Mouse (Mus musculus) limb, embryonic 12.5 days (tissue): Measurements from ENCODE around the gene Slc17a7. TPM values are rescaled to one million over a fixed set of nuclear protein-coding genes. Genes with fewer than 3 reads are reported as not detected.

ENCODE experiments used
- ATAC-seq: fragments of 200-750 bp; cut with Nextera tagmentation; 2 replicates; pipeline ENCODE4 v1.8.0; 2017; ENCODE audit warnings: low read depth, moderate TSS enrichment; ENCODE audit not compliant: insufficient number of reproducible peaks, insufficient read depth, low FRiP score, low TSS enrichment
- H3K27ac ChIP-seq: fragments of 300-500 bp; sonication (generic); 2 replicates; pipeline ENCODE4 v1.5.1; 2016; ENCODE audit warnings: mild to moderate bottlenecking, moderate library complexity
- H3K27me3 ChIP-seq: fragments of 300-500 bp; sonication (generic); 2 replicates; pipeline ENCODE4 v1.6.1; 2016; ENCODE audit warnings: mild to moderate bottlenecking, moderate library complexity
- H3K36me3 ChIP-seq: fragments of 300-500 bp; sonication (generic); 2 replicates; pipeline ENCODE4 v1.6.1; 2016; ENCODE audit warnings: mild to moderate bottlenecking, moderate library complexity
- H3K4me1 ChIP-seq: fragments of 300-500 bp; sonication (generic); replicated peaks from 2 replicates; pipeline ENCODE4 v1.6.1; 2016
- H3K4me2 ChIP-seq: fragments of 300-500 bp; sonication (generic); 2 replicates; pipeline ENCODE4 v1.6.1; 2016; ENCODE audit warnings: mild to moderate bottlenecking, moderate library complexity
- H3K4me3 ChIP-seq: fragments of 300-500 bp; sonication (generic); replicated peaks from 2 replicates; pipeline ENCODE4 v1.5.1; 2016; ENCODE audit warnings: mild to moderate bottlenecking
- H3K9ac ChIP-seq: fragments of 300-500 bp; sonication (generic); replicated peaks from 2 replicates; pipeline ENCODE4 v1.6.1; 2016; ENCODE audit warnings: mild to moderate bottlenecking, moderate library complexity
- H3K9me3 ChIP-seq: fragments of 300-500 bp; sonication (generic); 2 replicates; pipeline ENCODE4 v1.6.1; 2016; ENCODE audit warnings: mild to moderate bottlenecking, moderate library complexity
- WGBS: fragments of 180-500 bp; shearing (Covaris S2); methylation state at CpG from one replicate; pipeline ENCODE4 v1.1.7; 2016; 5-methylcytosine and 5-hydroxymethylcytosine counted together
- microRNA counts: library from miRNA; unstranded; fragments of <30 nt; microRNA quantifications from one replicate; lab custom pipeline; 2017
- microRNA-seq: library from miRNA; unstranded; fragments of <30 nt; microRNA quantifications from one replicate; pipeline ENCODE4, GENCODE M21; 2017
- polyA plus RNA-seq: library from polyadenylated mRNA; unstranded; fragments of >200 nt; fragmentation: Nextera tagmentation; extraction: Ambion mirVana; gene quantifications from 2 replicates; pipeline ENCODE4 v1.2.1, GENCODE M21; 2016

Gene Slc17a7
- polyA plus RNA-seq, 1 experiment from 2014 or later, result 0.25 TPM

DNA sequence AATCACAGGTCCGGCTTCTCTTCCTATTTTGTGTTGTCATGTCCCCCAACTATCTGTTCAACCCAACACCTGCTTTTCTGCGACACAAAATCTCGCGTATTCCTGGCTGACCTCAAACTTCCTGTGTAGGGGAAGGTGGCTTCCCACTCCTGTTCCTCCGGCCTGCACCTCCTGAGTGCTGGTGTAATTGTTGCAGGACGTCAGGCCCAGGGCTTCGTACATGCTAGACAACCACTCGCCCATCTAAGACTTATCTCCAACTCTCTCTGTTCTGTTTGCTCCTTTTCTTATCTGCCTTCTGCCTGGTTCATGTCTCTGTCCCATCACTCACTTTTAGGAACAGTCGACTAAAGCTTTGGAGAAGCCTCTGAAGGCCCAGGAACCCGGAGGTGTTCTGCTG lies 47.3 kb downstream of the Slc17a7 start:
- Histone ChIP-seq H3K4me2 (no peak overlapping the region), H3K36me3 (no peaks in the 10 kb centered on the region), H3K4me3 (no peak overlapping the region), H3K9me3 (0 out of 2 replicates have a peak, but pooled peaks cover 4% of the 10 kb centered on the region), H3K9ac (no peak overlapping the region), H3K27ac (no peak overlapping the region), H3K27me3 (peaks cover 35% of the 10 kb centered on the region), H3K4me1 (peaks cover 4% of the 10 kb centered on the region; the same call in 1 of the 2 replicates)
- WGBS, result 66% methylated on average over 10 of the region's 10 CpGs
- no peak for ATAC-seq

- no peak for ATAC-seq
- no peak within 1 kb of the TSS for H3K27ac ChIP-seq
- peak within 1 kb of the TSS; percentile 19; the same call in 1 of the 2 replicates for H3K4me3 ChIP-seq
- no peaks in the 10 kb centered on the region for H3K36me3 ChIP-seq
- 5% methylated on average over 17 of the region's 17 CpGs for WGBS
- H3K4me1 ChIP-seq, result peaks cover 4% of the 10 kb centered on the region; the same call in 1 of the 2 replicates
- H3K9ac ChIP-seq, result no peak within 1 kb of the TSS
- 0 out of 2 replicates have a peak, but pooled peaks cover 4% of the 10 kb centered on the region for H3K9me3 ChIP-seq
- H3K27me3 ChIP-seq, result peaks cover 35% of the 10 kb centered on the region
- H3K4me2 ChIP-seq, result peak within 1 kb of the TSS; percentile 34
Observed at GRCm38 (mm10) chr7:45211851-45212251, 48.1 kb downstream of the Slc17a7 start, which contains the start of gene Dkkl1. TSS of gene Dkkl1 (minus strand) at chr7:45212147.

DNA sequence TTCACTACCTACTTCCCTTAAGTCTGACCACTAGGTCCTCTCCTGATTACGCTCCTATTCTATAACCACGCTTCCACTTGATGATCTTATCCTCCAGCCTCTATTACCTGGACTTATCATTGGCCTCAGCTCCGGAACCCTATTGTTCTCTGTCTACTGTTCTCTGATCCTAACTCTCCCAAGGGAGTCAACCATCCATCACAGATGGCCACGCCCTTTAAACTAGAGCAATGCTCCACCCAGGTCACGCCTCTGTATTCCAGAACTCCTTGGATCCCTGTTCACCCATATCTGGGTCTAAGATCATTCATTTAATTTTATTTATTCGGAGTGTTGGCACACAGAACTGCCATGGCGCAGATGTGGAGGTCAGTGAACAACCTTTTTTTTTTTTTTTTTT lies 48.6 kb downstream of the Slc17a7 start:
- Histone ChIP-seq H3K4me3 (0 out of 2 replicates have a peak overlapping the region, but pooled peaks have one; percentile 19), H3K4me1 (peaks cover 9% of the 10 kb centered on the region), H3K9me3 (0 out of 2 replicates have a peak, but pooled peaks cover 4% of the 10 kb centered on the region), H3K27me3 (peaks cover 35% of the 10 kb centered on the region), H3K9ac (no peak overlapping the region), H3K36me3 (peaks cover 3% of the 10 kb centered on the region), H3K4me2 (peak overlapping the region; percentile 34; the same call in 1 of the 2 replicates), H3K27ac (no peak overlapping the region)
- ATAC-seq, result no peak
- 75% methylated on average over 7 of the region's 7 CpGs for WGBS

DNA sequence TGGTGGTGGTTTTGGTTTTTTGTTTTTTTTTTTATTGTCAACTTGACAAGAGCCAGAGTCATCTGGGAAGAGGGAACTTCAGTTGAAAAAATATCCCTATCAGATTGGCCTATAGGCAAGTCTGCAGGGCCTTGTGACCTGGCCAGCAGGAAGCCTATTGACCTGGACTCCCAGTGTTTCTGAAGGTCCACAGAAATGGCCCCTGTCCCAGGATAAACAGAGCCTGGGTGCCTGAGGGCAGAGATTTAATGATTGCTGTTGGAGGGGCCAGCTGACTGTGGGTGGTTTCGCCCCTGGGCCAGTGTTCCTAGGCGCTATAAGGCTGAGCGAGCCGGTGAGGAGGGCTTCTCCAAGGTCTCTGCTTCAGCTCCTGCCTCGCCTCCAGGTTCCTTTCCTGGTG lies 50.0 kb downstream of the Slc17a7 start:
- Histone ChIP-seq H3K4me2 (no peak overlapping the region), H3K27me3 (peaks cover 35% of the 10 kb centered on the region)
- 55% methylated on average over 5 of the region's 5 CpGs for WGBS

DNA sequence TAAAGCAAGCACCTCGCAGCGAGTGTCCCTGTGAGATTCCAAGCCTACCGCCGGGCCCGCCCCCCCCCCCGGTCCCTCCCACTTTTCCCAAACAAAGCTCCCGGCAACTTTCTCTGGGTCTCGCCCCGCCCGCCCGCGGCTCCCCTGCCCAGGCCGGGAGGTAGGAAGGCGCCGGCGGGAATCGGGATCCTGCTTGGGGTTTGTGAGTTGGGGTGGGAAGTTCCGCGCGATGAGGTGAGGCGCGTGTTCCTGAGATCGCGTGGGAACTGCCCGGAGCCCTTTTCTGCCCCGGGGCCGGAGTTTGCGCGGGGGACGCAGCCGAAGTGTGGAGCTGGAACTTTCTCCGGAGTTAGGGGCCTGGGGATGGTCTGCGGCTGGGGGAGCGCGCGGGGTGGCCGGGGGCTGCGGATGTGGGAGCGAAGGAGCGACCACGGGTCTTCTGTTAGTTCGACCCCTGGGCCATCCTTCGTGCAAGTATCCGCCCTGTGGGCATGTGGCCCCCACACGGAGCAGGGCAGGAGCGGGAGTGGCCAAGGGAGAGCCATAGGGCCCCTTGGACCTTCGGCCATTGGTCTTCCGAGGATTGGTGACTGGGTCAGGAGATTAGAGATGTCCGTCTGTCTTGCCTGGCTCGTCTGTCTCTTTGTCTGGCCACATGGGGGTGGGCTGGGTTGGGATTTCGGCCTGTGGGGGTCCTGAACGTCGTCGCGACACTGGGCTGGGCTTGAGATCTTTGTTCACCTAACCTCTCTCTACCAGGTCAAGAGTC lies 52.1 kb downstream of the Slc17a7 start, which contains the start of gene Tead2:
Gene Tead2, plus strand, starts transcription at position 81 of the 769 bp plus-strand sequence.
- H3K36me3 ChIP-seq, result peaks cover 38% of the 10 kb centered on the region
- peaks cover 20% of the 10 kb centered on the region for H3K27me3 ChIP-seq
- peak within 1 kb of the TSS; percentile 99 for H3K27ac ChIP-seq
- peak within 1 kb of the TSS; percentile 99 for H3K9ac ChIP-seq
- peak; percentile 53 for ATAC-seq
- H3K4me2 ChIP-seq, result peak within 1 kb of the TSS; percentile 98
- WGBS, result under 1% methylated on average over 55 of the region's 55 CpGs
- no peaks in the 10 kb centered on the region for H3K9me3 ChIP-seq
- peak within 1 kb of the TSS; percentile 88 for H3K4me3 ChIP-seq
- peaks cover 43% of the 10 kb centered on the region for H3K4me1 ChIP-seq

More for the DNA sequence above, 50.0 kb downstream of the Slc17a7 start:
- Histone ChIP-seq H3K9ac (no peak overlapping the region), H3K9me3 (no peaks in the 10 kb centered on the region), H3K4me1 (peaks cover 22% of the 10 kb centered on the region), H3K4me3 (no peak overlapping the region), H3K36me3 (peaks cover 16% of the 10 kb centered on the region), H3K27ac (no peak overlapping the region)
- ATAC-seq, result no peak

DNA sequence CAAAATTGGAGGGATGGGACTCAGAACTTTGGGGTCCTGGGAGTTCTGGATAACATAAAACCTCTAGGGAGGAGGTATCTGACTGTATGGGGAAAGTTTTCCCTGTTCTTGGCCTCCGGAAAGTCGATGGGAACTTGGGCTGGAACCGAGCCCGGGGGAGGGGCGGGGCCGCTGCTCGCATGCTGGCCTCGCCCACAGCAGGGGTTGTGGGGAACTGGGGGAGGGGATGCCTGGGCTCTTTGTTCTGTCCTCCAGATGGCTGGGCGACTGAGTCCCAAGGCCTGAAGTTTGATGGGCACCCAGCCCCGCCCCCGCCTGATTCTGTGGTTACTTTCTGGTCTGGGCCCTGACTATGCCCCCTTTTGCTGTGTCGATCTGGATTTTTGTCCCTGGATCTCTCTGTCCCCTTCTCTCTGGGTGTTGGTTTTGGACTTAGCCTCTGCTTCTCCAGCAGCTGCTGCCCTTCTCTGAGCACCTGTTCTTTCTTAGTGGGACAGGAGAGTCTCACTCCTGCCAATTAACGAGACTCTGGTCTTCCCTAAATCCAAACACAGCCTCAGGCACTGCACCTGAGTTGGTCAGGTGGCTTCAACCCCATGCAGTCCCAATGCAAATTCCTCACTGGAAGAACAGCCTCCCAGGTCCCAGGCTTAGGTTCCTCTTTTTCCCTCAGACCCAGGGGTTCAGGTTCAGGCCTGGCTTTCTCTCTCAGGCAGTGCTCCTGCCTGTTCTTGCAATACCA lies 52.9 kb downstream of the Slc17a7 start:
- Histone ChIP-seq H3K4me1 (peaks cover 43% of the 10 kb centered on the region), H3K4me3 (peak overlapping the region; percentile 88), H3K27me3 (peaks cover 13% of the 10 kb centered on the region), H3K9me3 (no peaks in the 10 kb centered on the region), H3K4me2 (peak overlapping the region; percentile 98), H3K36me3 (peaks cover 45% of the 10 kb centered on the region), H3K9ac (peak overlapping the region; percentile 99), H3K27ac (peak overlapping the region; percentile 99)
- WGBS, result under 1% methylated on average over 13 of the region's 13 CpGs
- peak; percentile 85 for ATAC-seq

DNA sequence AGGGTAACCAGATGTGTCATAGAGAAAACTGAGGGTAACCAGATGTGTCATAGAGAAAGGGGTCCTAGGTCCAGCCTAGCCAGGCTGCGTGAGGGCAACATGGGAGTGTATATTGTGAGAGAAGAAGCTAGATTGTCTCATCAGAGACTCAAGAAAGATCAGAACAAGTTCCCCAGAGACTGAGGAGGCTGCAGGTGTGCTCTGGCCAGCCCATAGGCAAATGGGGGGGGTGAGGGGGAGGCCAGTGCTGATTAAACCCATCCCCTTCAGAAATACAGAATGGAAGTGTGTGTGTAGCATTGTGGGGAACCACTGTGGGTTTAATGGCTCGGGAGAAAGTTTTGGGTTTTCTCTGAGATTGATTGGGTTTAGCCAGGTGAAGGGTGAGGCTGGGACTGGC lies 57.9 kb downstream of the Slc17a7 start:
- peaks cover 96% of the 10 kb centered on the region for H3K36me3 ChIP-seq

DNA sequence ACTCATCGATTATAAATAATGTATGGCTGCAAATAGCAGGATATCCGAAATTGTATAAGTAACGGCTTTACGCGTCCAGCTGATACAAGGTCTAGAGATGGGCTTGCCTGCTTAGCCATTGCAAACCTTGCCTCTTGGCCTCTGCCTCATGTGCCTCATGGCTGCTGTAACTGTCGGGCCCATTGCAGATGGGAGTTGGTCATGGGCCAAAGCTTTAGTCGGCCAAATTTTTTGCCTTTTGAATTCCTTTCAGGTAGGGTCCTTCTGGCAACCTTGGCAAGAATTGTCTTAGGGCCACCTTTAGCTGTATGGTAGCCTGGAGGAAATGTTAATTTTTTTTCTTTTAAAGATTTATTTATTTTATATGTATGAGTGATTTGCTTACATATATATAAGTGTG lies 61.1 kb downstream of the Slc17a7 start:
- Histone ChIP-seq H3K4me2 (no peak overlapping the region), H3K9ac (no peak overlapping the region), H3K9me3 (no peaks in the 10 kb centered on the region), H3K4me1 (peaks cover 11% of the 10 kb centered on the region), H3K27me3 (no peaks in the 10 kb centered on the region), H3K36me3 (peaks cover 98% of the 10 kb centered on the region), H3K27ac (no peak overlapping the region), H3K4me3 (no peak overlapping the region)
- 96% methylated on average over 7 of the region's 7 CpGs for WGBS
- ATAC-seq, result no peak

More for the DNA sequence above, 57.9 kb downstream of the Slc17a7 start:
- no peak overlapping the region for H3K27ac ChIP-seq
- no peak overlapping the region for H3K4me3 ChIP-seq
- no peak for ATAC-seq
- H3K27me3 ChIP-seq, result no peaks in the 10 kb centered on the region
- no peaks in the 10 kb centered on the region for H3K9me3 ChIP-seq
- H3K9ac ChIP-seq, result no peak overlapping the region
- H3K4me2 ChIP-seq, result no peak overlapping the region
- WGBS, result 83% methylated on average over 2 of the region's 2 CpGs
- H3K4me1 ChIP-seq, result peaks cover 40% of the 10 kb centered on the region

MicroRNAs within 50 kb of the gene (microRNA counts, 519-probe panel; counts per million panel counts)
- microRNA mmu-miR-150 (lab: Ali Mortazavi, UCI), result not detected

Small RNAs within 50 kb of the gene (microRNA-seq; reads per million reads assigned to microRNA genes)
- gene Mir150, result 4.0 reads per million, percentile 13 among the genes with 10 or more reads in this experiment
- gene Mir5121, result 25.3 reads per million, percentile 35 among the genes with 10 or more reads in this experiment
- not detected for gene Mir7055

Other genes with a start within 250 kb of the Slc17a7 start
- 74.2 and 77.6 TPM in 2 replicates for gene Ap2a1, start 234.5 kb upstream of the Slc17a7 start, polyA plus RNA-seq
- gene Tsks, start 220.7 kb upstream of the Slc17a7 start, polyA plus RNA-seq, result 0.11 TPM in 1 of 2 replicates, not detected in the other
- gene Cpt1c, start 189.1 kb upstream of the Slc17a7 start, polyA plus RNA-seq, result 27.8 and 29.9 TPM in 2 replicates
- gene Prmt1, start 177.4 kb upstream of the Slc17a7 start, polyA plus RNA-seq, result 704 and 706 TPM in 2 replicates
- 90.9 and 97.2 TPM in 2 replicates for gene Irf3, start 166.3 kb upstream of the Slc17a7 start, polyA plus RNA-seq
- gene Bcl2l12, start 165.2 kb upstream of the Slc17a7 start, polyA plus RNA-seq, result 87.3 and 96.8 TPM in 2 replicates
- gene Scaf1, start 147.6 kb upstream of the Slc17a7 start, polyA plus RNA-seq, result 42.1 and 46.9 TPM in 2 replicates
- 20.8 and 21.4 TPM in 2 replicates for gene Rras, start 146.0 kb upstream of the Slc17a7 start, polyA plus RNA-seq
- gene Prr12, start 111.1 kb upstream of the Slc17a7 start, polyA plus RNA-seq, result 15.0 and 16.2 TPM in 2 replicates
- 60.6 and 69.7 TPM in 2 replicates for gene Nosip, start 101.5 kb upstream of the Slc17a7 start, polyA plus RNA-seq
- gene Prrg2, start 101.3 kb upstream of the Slc17a7 start, polyA plus RNA-seq, result 21.2 and 21.7 TPM in 2 replicates
- gene Rcn3, start 71.7 kb upstream of the Slc17a7 start, polyA plus RNA-seq, result 261 and 271 TPM in 2 replicates
- gene Fcgrt, start 60.1 kb upstream of the Slc17a7 start, polyA plus RNA-seq, result 12.3 and 13.4 TPM in 2 replicates
- 1,572 and 1,576 TPM in 2 replicates for gene Rps11, start 39.5 kb upstream of the Slc17a7 start, polyA plus RNA-seq
- gene Rpl13a, start 35.2 kb upstream of the Slc17a7 start, polyA plus RNA-seq, result 1,352 and 1,447 TPM in 2 replicates
- gene Gm45713, start 27.7 kb upstream of the Slc17a7 start, polyA plus RNA-seq, result 0.32 TPM in 1 of 2 replicates, not detected in the other
- 0.71 and 0.83 TPM in 2 replicates for gene Flt3l, start 27.5 kb upstream of the Slc17a7 start, polyA plus RNA-seq
- gene Pih1d1, start 9.6 kb upstream of the Slc17a7 start, polyA plus RNA-seq, result 91.8 and 93.0 TPM in 2 replicates
- 51.4 and 53.8 TPM in 2 replicates for gene Aldh16a1, start 9.4 kb upstream of the Slc17a7 start, polyA plus RNA-seq
- not detected in 2 replicates for gene Gfy, start 15.6 kb downstream of the Slc17a7 start, polyA plus RNA-seq
- gene Pth2, start 17.0 kb downstream of the Slc17a7 start, polyA plus RNA-seq, result not detected in 2 replicates
- gene Ccdc155, start 40.9 kb downstream of the Slc17a7 start, polyA plus RNA-seq, result 1.0 and 1.7 TPM in 2 replicates
- gene Dkkl1, start 48.2 kb downstream of the Slc17a7 start, polyA plus RNA-seq, result 0.80 and 1.2 TPM in 2 replicates
- 316 and 326 TPM in 2 replicates for gene Tead2, start 51.8 kb downstream of the Slc17a7 start, polyA plus RNA-seq
- gene Cd37, start 75.2 kb downstream of the Slc17a7 start, polyA plus RNA-seq, result 1.6 TPM in 2 replicates
- gene Slc6a16, start 77.1 kb downstream of the Slc17a7 start, polyA plus RNA-seq, result 0.18 and 0.42 TPM in 2 replicates
- gene Slc6a21, start 113.6 kb downstream of the Slc17a7 start, polyA plus RNA-seq, result not detected in 2 replicates
- gene Trpm4, start 169.8 kb downstream of the Slc17a7 start, polyA plus RNA-seq, result 14.0 and 16.1 TPM in 2 replicates
- gene Hrc, start 171.3 kb downstream of the Slc17a7 start, polyA plus RNA-seq, result 1.8 and 1.9 TPM in 2 replicates
- gene Ppfia3, start 203.1 kb downstream of the Slc17a7 start, polyA plus RNA-seq, result 6.4 and 8.4 TPM in 2 replicates
- gene Lin7b, start 206.6 kb downstream of the Slc17a7 start, polyA plus RNA-seq, result 1.4 and 1.8 TPM in 2 replicates
- 341 and 347 TPM in 2 replicates for gene Snrnp70, start 231.8 kb downstream of the Slc17a7 start, polyA plus RNA-seq
- gene Kcna7, start 241.7 kb downstream of the Slc17a7 start, polyA plus RNA-seq, result 0.13 and 0.18 TPM in 2 replicates
- 3.9 and 5.6 TPM in 2 replicates for gene Ntf5, start 249.7 kb downstream of the Slc17a7 start, polyA plus RNA-seq